Mouse (Mus musculus) left cerebral cortex, adult 18-20 months (tissue): ENCODE results near the gene Plin5. TPM values are rescaled to one million over a fixed set of nuclear protein-coding genes. Genes with fewer than 3 reads are reported as not detected.
A peak's percentile ranks its signal among the peaks of the same experiment; 100 is the strongest.

ENCODE experiments used
- DNase-seq, 2 experiments: peaks; one replicate each; pipeline ENCODE4 v3.0.0; 2021 to 2022; ENCODE audit warnings: low spot score in 2 of 2, mixed read lengths in 1 of 2
- long read RNA-seq, 2 experiments: library from polyadenylated mRNA; stranded (forward); transcript quantifications; one replicate each; pipeline ENCODE4 v2.0.0; 2021
- total RNA-seq, 2 experiments: library from RNA; stranded (reverse); gene quantifications; 2 replicates each; pipeline ENCODE4 v1.2.3; 2021

Plin5 gene
- total RNA-seq: under 1 TPM; 0.37 to 0.60 TPM
- long read RNA-seq, experiment 1: 0 reads
- long read RNA-seq, experiment 2, partial matches to known transcripts: 0 of 2 reads
- long read RNA-seq, experiment 2, other reads (novel, unspliced or antisense): 0 of 2 reads

- DNase-seq: peak in 1 of 2 experiments; percentile 59
These were observed at the start of gene Plin5 for GRCm38 (mm10) chr17:56117251-56117710. TSS of gene Plin5 (minus strand) at chr17:56117596.

DNA sequence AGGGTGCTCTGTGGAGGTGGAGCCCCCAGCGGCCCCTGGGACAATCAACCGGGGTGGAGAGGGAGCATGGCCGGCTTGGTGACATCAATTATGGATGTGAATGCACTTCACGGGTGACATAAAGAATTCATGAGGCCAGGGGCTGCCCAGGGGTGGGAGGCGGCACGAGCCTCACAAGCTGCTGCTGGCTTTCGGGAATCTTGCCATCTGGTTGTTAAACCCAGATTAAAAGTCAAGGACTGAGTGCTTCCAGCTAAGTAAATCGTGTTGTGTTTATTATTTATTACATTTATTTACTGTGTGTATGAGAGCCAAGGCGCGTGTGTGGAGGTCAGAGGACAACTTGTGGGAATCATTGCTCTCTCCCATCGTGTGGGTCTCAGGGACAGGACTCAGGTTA is 48.3 kb upstream of the Plin5 start:
- DNase-seq: no peak

- no peak for DNase-seq
These were observed 47.1 kb upstream of the Plin5 start for GRCm38 (mm10) chr17:56164510-56164909.

DNA sequence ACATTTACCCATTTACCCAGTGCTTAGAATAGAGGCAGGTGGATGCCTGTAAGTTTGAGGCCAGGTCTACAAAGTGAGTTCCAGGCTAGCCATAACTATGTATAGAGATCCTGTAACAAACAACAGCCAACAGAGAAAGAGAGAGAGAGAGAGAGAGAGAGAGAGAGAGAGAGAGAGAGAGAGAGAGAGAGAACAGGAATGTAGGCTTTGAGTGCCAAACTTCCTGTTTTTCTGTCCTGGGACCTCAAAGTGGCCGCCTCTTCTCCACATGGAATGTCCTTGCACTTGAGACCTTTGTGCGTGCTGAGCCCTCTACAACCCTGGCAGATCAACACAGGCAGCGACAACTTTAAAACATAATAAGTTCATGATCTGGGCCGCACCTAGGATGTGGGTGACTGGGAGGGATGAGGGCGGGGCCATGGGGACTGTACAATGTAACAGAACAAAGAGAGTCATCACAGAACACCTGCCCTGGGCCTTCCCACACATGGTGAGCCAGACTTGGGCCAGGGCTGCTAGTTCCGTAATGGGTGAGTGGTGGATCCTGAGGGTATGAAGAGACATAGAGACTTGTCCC is 46.2 kb upstream of the Plin5 start:
- DNase-seq: no peak

DNA sequence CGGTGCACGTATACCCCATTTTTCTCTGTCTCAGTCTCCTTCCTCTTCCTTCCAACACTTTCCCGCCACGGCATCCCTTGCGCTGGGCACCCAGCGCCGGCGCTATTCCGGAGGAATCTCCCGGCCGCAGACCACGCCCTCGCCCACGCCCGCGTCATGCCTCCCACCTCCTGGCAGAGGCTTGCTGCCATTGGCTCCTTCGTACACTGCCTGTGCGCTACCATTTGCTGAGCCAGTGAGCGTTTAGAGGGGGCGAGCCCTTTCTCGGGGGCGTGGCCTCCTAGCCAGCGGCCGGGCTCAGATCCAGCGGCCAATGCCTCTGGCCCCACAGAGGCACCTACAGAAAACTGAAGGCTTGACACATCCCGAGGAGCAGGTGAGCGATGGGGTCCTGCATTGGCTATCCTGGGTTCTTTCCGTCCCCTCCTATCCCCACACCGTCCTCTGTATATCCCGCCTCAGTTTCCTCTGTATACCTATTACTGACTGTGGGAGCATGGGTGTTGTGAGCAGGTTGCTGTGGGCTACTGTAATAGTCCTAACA is 44.9 kb upstream of the Plin5 start, which contains the start of gene Tnfaip8l1:
Tnfaip8l1 (plus strand) TSS at position 247 of the 544 bp plus-strand sequence.
- peak; percentile 96 to 97 for DNase-seq

GRCm38 (mm10) chr17:56159729-56160128 is 42.3 kb upstream of the Plin5 start:
- DNase-seq: peak; percentile 54 to 65

DNA sequence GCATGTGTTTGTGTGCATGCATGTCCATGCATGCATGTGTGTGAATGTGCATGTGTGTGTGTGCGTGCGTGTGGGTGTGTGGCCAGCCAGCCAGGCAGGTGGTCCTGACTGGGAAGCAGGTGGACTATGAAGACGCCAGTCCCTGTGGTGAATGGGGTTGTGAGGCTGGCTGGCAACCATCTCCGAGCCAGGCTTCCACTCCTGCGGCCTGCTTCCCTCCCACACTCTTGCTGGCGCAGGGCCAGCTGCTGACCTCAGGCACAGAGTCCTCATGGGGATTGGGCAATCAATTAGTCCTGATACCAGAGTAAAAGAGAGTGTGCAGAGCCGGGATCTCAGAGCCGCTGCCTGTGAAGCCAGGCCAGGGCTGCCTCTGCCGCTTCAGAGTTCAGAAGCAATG is 36.2 kb upstream of the Plin5 start:
- no peak for DNase-seq

- DNase-seq: no peak
These were observed 32.5 kb upstream of the Plin5 start for GRCm38 (mm10) chr17:56149897-56150296.

DNA sequence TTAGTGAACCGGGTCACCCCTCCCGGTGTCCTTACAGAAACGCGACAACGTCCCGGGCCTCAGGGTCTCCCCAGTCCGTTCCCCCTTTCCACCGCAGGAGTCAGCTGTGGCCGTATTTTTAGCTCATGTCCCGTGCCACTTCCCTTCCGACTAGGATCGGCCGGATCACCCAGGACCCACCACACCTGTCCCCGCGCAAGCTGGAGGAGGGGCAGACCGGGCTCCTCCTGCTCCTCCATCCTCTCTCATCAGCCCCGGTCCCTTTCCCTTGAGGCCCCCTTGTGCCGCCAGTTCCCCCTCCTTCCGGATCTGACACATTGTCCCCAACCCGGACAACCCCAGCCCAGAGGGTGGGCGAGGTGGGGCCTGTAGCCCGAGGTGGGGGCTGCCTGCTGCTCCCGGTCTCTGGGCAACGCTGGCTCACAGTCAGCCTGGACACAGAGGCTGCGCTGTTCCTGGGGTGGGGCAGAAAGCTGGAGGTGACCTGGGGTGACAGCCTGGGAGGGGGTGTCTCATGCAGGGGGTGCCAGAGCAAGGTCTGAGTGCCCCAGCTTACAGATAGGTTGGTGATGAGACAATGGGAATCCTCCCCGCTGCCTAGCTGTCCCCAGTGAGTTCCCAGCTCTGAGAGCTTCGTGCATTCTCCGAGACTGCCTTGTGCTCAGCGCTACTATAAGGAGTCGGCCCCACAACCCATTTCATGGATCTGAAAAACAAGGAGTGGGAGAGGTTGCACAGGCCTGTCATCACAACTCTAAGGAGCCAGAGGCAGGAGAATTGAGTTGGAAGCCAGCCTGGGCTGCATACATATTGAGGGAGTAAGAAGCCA is 31.6 kb upstream of the Plin5 start:
- DNase-seq: no peak

GRCm38 (mm10) chr17:56148280-56148679 is 30.9 kb upstream of the Plin5 start:
- no peak for DNase-seq

- DNase-seq: no peak
These were observed 30.0 kb upstream of the Plin5 start for GRCm38 (mm10) chr17:56147420-56147819.

- DNase-seq: no peak
These were observed 28.7 kb upstream of the Plin5 start for GRCm38 (mm10) chr17:56146131-56146530.

DNA sequence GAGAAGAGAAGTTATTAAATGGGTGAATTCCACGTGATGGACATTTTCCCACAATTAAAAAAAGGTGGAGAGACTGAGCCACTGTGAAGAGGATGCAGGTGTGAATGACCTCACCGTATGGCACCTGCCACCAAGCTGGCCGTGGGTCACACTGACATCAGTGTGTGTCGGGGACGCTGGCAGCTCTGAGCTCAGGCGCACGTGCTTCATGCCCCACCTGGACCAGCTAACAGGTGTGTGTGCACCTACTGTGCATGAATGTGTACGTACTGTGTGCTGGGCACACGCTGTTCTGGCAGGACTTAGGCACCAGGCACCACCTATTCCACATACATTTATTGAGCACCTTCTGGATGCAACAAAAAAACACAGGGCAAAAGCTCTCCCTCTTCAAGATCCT is 27.1 kb upstream of the Plin5 start:
- no peak for DNase-seq

- peak; percentile 73 to 77 for DNase-seq
These were observed 24.6 kb upstream of the Plin5 start for GRCm38 (mm10) chr17:56141702-56142605.

DNA sequence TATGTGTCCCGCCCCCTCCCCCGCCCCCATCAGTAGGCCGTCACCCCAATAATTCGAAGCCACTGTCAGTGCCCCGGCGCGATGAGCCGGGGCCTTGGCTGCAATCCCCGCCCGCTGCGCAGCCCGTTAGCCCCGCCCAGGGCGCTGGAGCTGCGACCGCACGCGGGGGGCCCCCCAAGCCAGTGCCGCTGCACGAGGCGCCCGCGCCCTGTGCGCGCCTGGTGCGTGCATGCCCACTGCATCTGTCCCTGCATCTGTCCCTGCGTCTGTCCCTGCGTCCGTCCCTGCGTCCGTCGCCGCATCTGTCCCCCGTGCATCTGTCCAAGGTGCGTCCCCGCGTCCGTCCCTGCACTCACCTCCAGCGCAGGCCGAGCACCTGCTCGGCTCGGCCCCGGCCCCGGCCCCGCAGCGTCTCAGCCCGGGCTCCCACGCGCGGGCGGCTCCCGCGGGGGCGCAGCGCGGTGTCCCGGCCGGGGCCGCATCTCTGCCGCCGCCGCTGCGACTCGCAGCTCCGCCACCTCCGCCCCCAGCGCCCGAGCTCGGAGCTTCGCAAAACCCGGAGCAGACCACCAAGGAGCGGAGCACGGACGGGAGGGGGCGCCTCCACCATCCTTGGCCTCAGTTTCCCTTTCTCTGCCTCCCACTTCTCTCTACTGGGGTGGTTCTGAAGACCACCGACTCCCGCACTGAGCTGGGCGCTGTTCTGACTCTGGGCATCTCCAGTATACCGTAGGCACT is 22.6 kb upstream of the Plin5 start, which contains the start of gene Sema6b:
Sema6b (minus strand) TSS at position 486 of the 738 bp plus-strand sequence.
- DNase-seq: peak; percentile 88 to 91

DNA sequence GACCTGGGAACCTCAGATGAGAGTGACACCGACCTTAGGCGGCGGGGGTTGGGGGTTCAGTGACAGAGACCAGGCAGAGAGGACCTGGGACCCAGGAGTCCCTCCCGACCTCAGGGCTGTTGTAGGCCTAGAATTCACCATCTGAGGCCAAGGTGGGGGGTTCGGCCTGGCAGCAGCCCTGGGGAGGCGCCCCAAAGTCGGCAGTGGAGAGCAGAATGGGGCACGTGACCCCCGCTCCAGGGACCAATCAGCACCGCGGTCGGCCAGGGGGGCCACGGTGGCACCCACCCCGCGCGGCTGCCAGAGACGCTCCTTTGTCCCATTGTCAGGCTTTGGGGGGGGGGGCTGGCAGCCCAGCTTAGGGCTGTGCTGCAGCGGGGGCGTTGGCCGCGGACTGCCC is 22.0 kb upstream of the Plin5 start:
- DNase-seq: no peak

GRCm38 (mm10) chr17:56137839-56138613 is 20.6 kb upstream of the Plin5 start:
- no peak for DNase-seq

GRCm38 (mm10) chr17:56136558-56136957 is 19.2 kb upstream of the Plin5 start:
- no peak for DNase-seq

DNA sequence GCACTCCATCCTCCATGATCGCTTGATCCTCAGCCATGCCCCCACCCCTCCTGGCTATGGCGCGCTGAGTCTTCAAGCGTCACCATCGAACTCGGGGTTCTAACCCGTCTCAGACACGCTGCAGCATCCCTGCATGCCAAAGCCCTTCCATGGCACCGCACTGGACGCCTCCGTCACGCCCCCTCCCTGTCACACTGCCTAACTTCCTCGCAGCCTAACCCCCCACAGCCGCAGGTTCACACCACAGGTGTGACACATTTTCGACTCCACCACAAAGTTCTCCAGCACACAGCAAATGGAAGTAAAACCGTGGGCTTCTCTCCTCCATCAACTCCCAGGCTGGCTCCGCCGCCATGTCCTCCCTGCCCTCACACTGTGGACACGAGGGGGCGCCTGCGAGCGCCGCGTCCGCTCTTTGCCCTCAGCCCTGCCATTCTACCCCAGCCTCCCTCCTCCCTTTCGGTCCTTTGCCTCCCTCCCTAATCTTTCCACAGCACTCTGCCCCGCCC is 17.1 kb upstream of the Plin5 start:
- peak; percentile 65 to 73 for DNase-seq
